Mouse (Mus musculus): Measurements from ENCODE around the gene Phrf1. TPM values are rescaled to one million over a fixed set of nuclear protein-coding genes. Genes with fewer than 3 reads are reported as not detected.
"Not testable (repeated sequence)": the region's sequence is repeated elsewhere in the genome, so short reads cannot be mapped to it uniquely, and the experiment has no call there.

Phrf1 gene
- total RNA-seq, 2 experiments from 2014 or later, result 75.8 to 76.0 TPM

DNA sequence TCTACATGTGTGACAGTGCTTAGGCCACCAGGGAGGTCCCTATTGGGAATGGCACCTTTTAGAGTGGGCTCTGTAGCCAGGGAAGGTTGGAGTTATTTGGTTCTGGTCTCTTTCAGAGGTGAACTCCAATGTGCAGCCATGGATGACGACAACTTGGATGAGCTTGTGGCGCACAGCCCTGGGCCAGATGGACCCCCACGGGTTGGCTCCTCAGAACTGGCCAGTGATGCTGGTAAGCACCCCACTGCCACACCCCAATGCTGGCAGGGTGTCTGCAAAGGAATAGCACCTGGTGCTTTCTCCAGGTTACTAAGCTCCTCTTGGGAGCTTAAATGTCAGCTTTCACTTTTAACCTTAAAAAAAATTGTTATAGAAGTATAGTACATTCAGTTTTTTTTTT is 2.5 kb downstream of the Phrf1 start:
- DNase-seq (ENCODE audit: low spot score in 2 of 2), result no peak

DNA sequence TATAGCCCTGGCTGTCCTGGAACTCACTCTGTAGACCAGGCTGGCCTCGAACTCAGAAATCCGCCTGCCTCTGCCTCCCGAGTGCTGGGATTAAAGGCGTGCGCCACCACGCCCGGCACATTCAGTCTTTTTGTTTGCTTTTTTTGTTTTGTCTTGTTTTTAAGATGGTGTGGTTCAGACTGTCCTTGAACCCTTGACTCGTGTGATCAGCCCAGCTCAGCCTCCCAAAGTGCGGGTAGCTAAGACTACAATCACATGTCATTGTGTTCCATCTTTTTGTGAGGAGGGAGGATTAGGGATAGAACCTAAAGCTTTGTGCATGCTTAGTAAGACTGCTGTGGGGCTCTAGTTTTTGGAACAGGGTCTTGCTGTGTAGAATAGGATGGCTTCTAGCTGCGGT is 3.0 kb downstream of the Phrf1 start:
- DNase-seq (ENCODE audit: low spot score in 2 of 2), result no peak

DNA sequence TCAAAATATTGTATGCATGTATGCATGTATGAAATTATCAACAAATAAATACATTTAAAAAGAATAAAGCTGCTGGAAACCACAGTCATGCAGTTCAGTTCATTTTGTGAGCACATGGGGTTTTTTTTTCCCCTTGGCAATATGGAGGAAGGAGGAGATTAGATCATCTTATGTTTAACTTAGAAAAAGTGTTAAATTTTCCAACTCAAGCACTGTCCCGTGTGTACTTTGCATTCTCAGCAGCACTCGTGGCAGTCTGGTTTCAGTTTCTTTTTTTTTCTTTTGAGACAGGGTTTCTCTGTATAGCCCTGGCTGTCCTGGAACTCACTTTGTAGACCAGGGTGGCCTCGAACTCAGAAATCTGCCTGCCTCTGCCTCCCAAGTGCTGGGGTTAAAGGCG is 21.9 kb downstream of the Phrf1 start:
- not testable (repeated sequence) for DNase-seq (ENCODE audit: low spot score in 2 of 2)

DNA sequence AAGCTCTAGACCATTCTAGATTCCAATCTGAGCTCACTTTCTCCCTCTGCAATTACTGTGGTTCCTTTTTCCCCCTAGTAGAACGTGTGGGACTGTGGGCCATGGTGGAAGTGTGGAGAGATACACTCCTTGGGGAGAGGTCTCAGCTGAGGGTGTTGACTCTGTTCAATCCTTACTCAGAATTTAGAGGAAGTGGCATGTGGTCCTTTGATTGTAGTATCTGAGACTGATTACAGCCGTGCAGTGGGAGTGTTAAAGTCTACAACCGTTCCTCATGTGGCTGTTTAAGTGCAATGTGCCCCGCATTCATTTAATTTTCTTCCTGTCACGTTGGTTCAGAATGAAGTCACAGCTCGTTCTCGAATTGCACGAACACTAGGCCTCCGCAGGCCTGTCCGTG is 27.6 kb downstream of the Phrf1 start:
- no peak for DNase-seq (ENCODE audit: low spot score in 2 of 2)

DNA sequence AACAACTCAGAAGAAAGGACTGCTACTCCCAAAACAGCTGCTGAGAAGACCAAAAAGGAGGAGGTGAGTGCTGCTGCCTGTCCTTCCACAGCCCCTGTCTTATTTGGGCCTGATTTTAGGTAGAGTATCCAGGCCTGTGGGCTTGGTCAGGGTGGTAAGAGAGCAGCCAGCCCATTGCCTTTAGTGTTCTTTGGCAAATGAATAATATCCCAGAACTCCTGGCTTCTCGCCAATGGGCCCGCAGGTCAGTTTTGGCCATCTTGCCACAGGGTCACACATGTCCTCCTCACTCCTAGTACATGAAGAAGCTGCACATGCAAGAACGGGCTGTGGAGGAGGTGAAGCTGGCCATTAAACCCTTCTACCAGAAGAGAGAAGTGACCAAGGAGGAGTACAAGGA is 32.9 kb downstream of the Phrf1 start:
- DNase-seq (ENCODE audit: low spot score in 2 of 2), result no peak

DNA sequence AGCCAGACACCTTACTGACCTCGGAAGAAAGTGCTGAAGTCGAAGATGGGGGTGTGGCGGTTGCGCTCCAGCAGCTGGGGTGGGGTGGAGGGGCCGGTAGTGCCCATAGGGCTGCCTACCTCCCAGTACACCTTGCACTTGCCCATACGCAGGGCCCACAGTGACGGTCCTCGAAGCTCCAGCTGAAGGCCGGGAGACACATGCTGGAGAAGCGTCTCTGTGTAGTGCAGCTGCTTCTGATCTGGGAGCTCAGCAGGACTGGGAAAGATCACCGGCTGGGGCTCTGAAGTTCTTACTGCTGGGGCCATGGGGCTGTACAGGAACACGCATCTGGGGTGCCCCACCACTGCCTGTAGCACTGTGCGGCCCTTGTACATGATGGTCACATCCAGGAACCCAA is 35.1 kb downstream of the Phrf1 start:
- no peak for DNase-seq (ENCODE audit: low spot score in 2 of 2)

DNA sequence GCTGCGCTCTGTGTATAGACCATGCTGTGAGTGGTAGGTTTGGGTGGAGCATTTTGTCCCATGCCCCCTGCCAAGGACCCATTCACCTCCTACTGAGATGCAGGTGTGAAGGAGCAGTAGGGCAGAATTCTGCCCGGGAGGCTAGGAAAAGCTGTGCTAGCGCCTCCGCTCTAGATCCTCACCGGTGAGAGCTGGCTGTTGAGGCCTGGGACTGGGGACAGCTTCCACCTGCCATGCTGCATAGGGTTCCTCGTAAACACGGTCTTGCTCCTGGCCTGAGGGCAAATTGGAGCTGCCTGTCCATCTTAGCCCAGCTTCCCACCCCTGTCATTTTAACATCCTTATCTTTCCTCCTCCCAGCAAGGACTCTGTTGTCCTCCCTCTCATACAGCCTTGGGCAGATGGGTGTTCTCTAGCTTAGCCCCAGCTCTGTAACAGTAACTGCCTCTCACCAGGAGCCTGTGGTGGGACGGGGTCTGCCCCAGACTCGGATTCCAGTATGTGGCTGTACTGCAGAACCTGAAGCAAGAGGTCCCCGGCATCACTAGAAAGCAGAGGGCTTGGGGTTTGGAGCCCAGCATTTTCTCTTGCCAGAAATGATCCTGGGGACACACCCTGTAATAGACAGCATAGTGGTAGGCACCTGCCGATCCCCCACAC is 35.6 kb downstream of the Phrf1 start:
- DNase-seq (ENCODE audit: low spot score in 2 of 2), result no peak

DNA sequence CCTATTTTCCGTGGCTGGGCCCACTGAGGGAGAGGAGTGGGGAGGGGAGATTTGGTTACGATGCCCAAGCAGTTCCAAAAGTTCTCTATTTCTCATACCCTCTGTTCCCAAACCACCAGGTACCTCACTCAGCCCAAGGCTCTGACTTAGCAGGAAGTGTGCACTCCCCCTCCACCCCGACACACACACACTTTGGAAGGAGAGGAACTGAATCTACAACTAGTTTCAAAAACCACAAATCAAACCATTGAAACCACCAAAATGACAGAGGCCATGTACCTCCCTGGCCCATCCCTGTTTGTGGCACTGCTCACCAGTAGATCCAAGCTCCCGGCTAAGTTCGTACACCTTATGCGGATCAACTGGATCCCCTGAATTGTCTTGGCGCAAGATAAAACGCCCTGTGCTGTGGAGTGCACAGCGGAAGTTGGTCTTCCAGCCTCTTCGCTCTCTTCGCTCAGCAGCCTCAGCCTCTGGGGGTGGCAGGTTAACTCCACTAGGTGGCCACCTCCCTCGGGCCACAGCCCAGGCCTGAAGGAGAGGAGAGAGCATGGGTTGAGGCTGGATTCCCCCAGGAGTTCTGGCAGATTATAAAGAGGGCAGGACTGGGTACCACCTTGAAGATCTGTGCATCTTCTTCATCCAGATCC is 36.3 kb downstream of the Phrf1 start:
- peak; percentile 40 to 45 for DNase-seq (ENCODE audit: low spot score in 2 of 2)

DNA sequence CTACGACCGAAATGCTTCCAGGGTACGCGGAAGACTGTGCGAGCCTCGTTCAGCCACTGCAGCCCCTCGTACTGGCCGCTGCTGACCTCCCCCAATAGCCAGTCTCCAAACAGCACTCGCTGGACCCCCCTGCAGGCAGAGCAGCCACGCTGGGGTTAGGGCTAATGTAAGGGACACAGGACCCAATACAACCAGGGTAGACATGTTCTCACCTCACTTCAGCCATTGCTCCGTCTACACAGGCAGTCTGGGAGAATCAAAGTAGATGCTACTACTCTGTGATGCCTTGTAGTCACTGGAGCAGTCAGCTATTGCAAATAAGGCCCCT is 36.8 kb downstream of the Phrf1 start:
- no peak for DNase-seq (ENCODE audit: low spot score in 2 of 2)

DNA sequence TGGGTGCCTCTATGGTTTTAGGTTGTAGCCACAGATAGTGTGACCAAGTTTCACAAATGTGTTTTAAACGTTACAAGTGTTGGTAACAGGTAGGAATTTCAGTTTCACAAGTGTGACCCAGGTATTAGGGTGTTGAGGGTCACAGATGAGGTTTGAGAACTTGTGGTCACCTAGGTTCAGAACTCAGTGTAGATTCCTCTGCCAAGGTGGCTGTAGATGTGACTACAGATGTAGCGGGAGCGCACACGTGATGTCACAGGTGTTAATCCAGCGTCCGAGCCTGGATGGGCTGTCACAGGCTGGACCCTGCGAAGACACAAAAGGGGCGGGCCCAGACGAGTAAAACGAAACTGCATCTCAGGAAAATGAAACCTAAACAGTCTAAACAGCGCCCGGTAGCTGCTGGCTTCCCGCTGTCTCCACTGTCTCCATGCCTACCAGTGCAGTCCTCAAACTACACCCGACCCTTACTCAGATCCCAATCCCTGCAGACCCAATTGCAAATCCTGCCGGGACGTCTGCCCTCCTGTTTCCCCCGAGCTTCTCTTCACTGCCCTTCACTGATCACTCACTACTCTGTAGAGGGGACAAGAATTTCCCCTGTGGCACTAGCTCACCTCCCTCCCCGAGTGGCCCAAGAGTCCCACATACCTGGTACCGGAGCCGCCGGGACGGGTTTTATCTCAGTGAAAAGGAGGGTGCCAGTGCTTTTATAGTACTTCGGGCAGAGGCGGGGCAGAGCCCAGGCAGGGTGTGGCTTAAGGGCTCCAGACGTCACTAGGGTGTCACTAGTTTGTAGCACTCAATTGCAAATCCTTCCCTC is 37.4 kb downstream of the Phrf1 start, which contains the start of gene Irf7:
Irf7 (minus strand) TSS at position 743 of the 823 bp plus-strand sequence.
- peak; percentile 61 to 65 for DNase-seq (ENCODE audit: low spot score in 2 of 2)

DNA sequence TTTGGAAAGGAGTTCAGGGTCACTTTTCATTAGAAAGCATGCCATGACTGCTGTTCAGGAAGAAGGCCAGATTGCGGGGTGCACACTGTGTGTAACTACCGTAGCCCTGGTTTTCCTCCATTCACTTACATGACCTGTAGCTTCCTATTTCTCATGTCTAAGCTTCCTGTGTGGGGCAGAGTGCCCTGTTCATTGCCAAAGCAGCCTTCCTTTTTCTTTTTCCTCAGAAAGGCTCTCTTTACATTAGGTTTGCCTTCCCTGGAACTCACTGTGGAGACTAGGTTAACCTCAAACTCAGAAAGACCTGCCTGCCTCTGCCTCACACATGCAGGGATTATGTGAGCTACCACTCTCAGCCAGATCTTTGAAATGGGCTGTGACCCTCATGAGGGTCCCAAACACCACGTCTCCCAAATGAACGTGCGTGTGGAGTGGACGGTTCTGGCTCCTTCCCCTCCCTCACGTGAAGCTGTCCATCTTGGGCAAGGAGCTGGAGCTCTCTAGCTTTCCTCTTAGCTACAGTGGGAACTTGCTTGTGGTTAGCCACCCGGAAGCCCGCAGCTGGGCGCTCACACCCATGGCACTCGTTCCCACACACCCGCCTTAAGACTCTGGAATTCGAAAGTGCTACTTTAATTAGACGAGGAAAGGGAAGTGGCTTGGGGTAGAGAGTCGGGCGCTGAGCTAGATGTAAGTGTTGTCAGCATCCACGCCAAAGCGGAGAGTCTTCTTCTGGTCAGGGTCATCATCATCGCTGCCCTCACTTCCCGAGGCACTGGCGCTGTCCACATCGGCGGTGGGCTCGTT is 40.1 kb downstream of the Phrf1 start:
- DNase-seq (ENCODE audit: low spot score in 2 of 2), result no peak

DNA sequence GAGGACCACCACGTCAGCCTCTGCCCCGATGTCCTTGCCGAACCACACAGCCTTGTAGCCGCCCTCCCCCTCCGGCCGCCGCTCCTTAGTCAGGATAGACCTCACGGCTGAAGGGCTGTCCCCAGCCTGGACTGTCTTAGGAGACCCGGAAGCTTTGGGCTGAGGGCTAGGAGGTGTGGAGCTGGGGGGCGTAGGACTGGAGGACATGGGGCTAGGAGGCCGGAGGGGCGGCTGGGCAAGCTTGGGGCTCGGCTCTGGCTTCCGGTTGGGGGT is 40.6 kb downstream of the Phrf1 start:
- DNase-seq (ENCODE audit: low spot score in 2 of 2), result no peak

DNA sequence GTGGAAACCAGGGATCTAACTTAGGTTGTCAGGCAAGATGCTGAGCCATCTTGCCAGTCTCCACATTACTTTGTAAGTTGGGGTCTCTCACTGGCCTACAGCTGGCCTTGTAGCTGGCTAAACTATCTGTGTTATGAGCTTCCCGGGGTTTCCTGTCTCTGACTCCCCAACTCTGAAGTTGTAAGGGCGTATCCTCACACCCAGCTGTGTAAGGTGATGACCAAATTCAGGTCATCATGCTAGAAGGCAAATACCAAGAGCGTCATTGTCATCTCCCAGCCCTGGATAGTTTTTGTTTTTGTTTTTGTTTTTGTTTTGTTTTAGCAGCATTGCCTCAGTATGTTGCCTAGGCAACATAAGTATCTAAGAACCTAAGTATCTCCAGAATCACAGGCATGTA is 42.0 kb downstream of the Phrf1 start:
- no peak for DNase-seq (ENCODE audit: low spot score in 2 of 2)

DNA sequence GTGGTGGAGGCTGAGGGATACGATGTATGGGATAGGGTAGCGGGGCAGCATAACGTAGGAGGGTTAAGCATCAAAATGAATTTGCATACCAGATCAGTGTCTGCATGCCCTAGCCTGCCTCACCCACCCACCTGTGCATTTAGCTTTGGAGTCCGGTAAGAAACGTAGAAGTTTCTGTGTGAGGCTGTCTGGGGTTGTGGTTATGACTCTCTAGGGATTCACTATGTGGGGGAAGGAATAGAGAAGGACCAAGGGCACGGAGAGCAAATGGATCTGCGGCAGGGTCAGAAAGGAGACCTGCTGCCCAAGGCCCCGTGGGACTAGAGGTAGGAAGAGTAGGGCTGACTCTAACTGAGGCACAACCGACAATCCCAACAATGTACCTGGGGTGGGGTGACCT is 46.8 kb downstream of the Phrf1 start:
- DNase-seq (ENCODE audit: low spot score in 2 of 2), result no peak

DNA sequence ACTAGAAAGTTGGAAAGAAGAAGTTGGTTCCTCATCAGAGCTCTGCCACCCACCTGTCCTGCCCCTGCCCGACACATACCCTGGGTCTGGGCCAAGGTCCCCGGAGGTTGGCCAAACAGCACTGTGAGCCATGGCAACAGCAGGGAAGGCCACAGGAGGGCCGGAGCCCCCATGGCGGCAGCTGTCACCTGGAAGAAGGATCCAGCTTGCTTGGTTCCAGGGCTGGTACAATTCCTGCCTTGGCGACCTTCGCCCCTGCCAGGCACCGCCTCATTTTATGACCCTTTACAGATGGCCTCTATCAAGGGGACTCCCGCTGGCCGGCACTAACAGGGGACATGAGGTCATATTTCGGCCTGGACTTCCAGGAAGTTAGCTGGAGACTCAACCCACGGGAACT is 48.0 kb downstream of the Phrf1 start, which contains the start of gene Cdhr5:
Cdhr5 (minus strand) TSS at position 241 of the 400 bp plus-strand sequence.
- DNase-seq (ENCODE audit: low spot score in 2 of 2), result no peak

DNA sequence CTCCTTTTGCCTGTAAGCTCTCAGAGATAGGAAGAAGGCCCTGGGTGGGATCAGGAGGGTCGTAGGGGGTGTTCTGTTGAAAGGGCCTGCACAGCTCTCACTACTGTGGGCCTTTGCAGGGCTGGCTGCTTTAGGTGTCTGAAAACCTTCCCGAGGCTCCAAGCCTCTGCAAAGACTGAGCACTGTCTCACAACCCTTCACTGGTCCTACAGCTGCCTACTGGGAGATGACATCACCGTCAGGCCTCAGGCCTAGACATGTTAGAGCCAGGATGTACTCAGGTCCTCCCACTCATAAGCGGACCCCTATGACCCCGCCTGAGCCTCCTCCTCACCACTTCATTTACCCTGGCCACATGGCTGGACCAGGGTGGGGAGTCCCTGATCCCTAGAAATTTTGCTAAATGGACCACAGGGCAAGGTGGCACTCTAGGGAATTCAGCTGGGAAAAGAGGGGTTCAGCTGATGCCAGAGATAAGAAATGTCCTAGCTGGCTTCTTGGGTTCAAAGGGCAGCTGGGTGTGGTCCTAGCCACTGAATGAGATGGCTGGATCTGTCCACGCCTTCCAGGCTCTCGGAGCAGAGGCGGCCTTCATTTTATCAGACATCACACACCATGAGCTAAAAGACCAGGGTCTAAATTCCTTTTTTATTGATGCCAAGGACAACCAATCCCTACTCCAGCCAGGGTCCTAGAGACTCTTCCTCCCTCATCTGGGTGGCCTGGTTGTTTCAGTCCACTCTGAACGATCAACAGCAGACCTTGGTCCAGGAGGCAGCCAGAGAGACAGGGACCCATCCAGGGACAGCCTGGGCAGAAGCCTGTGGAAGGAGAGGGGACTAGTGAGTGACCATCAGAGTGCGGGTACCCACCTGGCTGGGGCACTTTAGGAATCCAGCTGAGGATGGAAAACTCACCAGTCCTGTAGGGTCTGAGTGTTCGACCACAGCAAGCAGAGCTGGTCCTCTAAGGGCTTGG is 49.4 kb downstream of the Phrf1 start:
- no peak for DNase-seq (ENCODE audit: low spot score in 2 of 2)

DNA sequence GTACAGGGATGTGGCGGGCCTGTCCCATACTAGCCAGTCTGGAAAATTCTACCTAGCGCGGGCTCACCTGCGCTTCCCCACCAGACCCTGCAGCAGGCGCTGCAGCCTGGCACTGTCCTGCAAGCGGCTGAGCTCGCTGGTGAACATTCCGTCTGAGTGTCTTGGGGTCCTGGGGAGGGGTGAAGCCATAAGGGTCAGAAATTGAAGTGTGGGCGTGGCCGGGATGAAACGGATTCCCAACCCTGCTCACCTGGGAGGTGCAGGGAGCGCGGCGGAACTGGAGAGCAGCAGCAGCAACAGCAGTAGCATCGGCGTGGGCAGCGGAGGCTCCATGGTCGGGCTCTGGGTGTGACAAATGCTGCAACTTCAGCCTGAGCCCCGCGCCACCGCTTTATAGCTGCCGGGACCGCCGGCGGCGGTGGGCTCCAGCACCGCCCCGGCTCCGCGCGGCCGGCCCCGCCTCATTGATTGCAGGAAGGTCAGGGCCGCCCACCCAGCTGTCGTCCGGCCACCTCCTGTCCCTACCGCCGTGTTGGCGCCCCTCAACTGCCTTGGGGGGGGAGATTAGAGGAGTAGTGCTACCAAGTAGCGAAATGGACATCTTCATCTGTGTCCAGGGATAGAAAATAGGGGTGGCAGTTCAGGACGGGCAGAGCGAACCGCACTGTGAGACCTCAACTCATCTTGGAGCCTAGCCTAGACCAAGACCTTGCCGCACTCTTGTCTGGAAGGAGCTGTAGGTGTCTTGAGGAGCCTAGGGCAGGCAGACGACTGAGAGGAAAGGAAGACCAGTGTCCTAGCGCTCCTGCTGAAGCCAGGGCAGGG is 50.4 kb downstream of the Phrf1 start, which contains the start of gene Sct:
Sct (minus strand) TSS at position 368 of the 825 bp plus-strand sequence.
- no peak for DNase-seq (ENCODE audit: low spot score in 2 of 2)

DNA sequence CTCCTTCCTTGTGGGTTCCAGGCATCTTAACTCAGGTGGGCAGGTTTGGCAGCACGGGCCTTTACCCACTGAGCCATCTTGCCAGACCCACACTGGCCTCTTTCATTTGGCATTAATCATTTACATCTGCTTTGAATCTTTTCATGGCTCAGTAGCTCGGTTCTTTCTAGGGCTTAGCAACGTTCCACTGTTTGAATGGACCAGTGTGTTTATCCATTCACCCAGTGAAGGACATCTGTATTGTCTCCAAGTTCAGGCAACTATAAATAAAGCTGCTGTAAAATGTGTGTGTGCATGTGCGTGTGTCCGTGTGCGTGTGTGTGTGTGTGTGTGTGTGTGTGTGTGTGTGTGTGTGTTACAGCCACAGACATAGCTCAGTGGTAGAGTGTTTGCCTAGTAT is 52.9 kb downstream of the Phrf1 start:
- DNase-seq (ENCODE audit: low spot score in 2 of 2), result no peak

DNA sequence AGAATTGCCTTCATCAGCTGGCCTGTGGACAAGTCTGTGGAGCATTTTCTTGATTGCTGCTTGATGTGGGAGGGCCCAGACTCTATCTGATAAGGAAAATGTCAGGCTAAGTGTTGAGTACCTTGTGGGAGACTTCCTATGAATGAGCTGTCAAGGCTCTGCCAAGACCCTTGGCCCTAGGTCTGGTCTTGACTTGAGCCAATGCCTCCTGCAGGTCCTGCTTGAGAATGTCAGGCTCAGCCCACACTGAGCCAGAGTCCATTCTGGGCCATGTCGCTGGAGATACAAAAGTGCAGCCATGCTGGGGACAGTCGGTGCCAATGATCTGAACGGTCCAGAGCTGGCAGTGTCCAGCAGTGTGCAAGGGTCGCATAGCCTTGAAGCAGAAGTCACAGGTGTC is 54.2 kb downstream of the Phrf1 start:
- no peak for DNase-seq (ENCODE audit: low spot score in 2 of 2)

Measured in adrenal gland, adult 18-20 months (tissue).